Mouse (Mus musculus) limb, embryonic 11.5 days (tissue): ENCODE data around the gene Rrp9. TPM values are rescaled to one million over a fixed set of nuclear protein-coding genes. Genes with fewer than 3 reads are reported as not detected.
A peak's percentile ranks its signal among the peaks of the same experiment; 100 is the strongest.

Source experiments
- ATAC-seq: fragments of 200-750 bp; cut with Nextera tagmentation; 2 replicates; pipeline ENCODE4 v1.8.0; 2017; ENCODE audit warnings: low read depth; ENCODE audit not compliant: insufficient number of reproducible peaks, low FRiP score, low TSS enrichment
- DNase-seq: peaks from one replicate; pipeline ENCODE4 v3.0.0-alpha.2; 2015; ENCODE audit warnings: low spot score
- H3K27ac ChIP-seq: fragments of 300-500 bp; sonication (generic); replicated peaks from 2 replicates; pipeline ENCODE4 v1.5.1; 2014; ENCODE audit warnings: low read depth, mild to moderate bottlenecking, low read length
- H3K27me3 ChIP-seq: fragments of 300-500 bp; sonication (generic); 2 replicates; pipeline ENCODE4 v1.6.1; 2014; ENCODE audit warnings: mild to moderate bottlenecking, low read length, mixed read lengths; ENCODE audit not compliant: control insufficient read depth, insufficient read depth
- H3K36me3 ChIP-seq: fragments of 300-500 bp; sonication (generic); 2 replicates; pipeline ENCODE4 v1.6.1; 2014; ENCODE audit warnings: mild to moderate bottlenecking, low read length, moderate library complexity, mixed read lengths; ENCODE audit not compliant: control insufficient read depth, insufficient read depth
- H3K4me1 ChIP-seq: fragments of 300-500 bp; sonication (generic); 2 replicates; pipeline ENCODE4 v1.6.1; 2014; ENCODE audit warnings: low read length, mixed read lengths; ENCODE audit not compliant: control insufficient read depth, insufficient read depth
- H3K4me2 ChIP-seq: fragments of 300-500 bp; sonication (generic); 2 replicates; pipeline ENCODE4 v1.6.1; 2014; ENCODE audit warnings: low read depth, mild to moderate bottlenecking, moderate library complexity; ENCODE audit not compliant: severe bottlenecking
- H3K4me3 ChIP-seq: fragments of 300-500 bp; sonication (generic); 2 replicates; pipeline ENCODE4 v1.5.1; 2014; ENCODE audit warnings: low read depth, low read length
- H3K9ac ChIP-seq: fragments of 300-500 bp; sonication (generic); 2 replicates; pipeline ENCODE4 v1.6.1; 2014; ENCODE audit warnings: mild to moderate bottlenecking, low read length
- H3K9me3 ChIP-seq: fragments of 300-500 bp; sonication (generic); 2 replicates; pipeline ENCODE4 v1.6.1; 2016; ENCODE audit warnings: low read length; ENCODE audit not compliant: control insufficient read depth
- WGBS: fragments of 180-500 bp; shearing (Covaris S2); extraction: QIAGEN DNeasy Blood & Tissue Kit; methylation state at CpG from one replicate; pipeline ENCODE4 v1.1.7; 2014; 5-methylcytosine and 5-hydroxymethylcytosine counted together
- polyA plus RNA-seq: library from polyadenylated mRNA; unstranded; fragments of >200 nt; fragmentation: Nextera tagmentation; extraction: Ambion mirVana; gene quantifications from 2 replicates; pipeline ENCODE4 v1.2.1, GENCODE M21; 2014

The Rrp9 gene
- 55.4 and 55.7 TPM in 2 replicates for polyA plus RNA-seq

DNA sequence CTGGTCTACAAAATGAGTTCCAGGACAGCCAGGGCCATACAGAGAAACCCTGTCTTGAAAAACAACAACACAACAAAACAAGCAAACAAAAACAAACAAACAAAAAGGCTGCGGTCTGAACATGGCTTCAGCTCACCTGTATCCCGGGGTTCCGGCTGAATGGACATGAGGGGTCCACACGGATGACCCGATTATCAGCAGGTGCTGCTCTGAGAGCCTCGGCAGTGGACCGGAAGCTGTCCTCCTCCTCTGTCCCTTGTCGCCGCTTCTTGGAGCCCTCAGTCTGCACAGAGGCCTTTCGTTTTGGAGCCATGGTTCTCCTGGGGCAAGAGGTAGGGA lies at the start of gene Rrp9:
TSS of gene Rrp9 (plus strand) at position 301 of the 339 bp plus-strand sequence.
- ATAC-seq (no peak), DNase-seq (no peak)
- H3K4me1 ChIP-seq = peaks cover 11% of the 10 kb centered on the region
- H3K4me2 ChIP-seq = peak within 1 kb of the TSS; percentile 28; the same call in 1 of the 2 replicates
- H3K27me3 ChIP-seq = no peaks in the 10 kb centered on the region
- H3K9ac ChIP-seq = no peak within 1 kb of the TSS
- no peaks in the 10 kb centered on the region for H3K9me3 ChIP-seq
- no peaks in the 10 kb centered on the region; the same call in 1 of the 2 replicates for H3K36me3 ChIP-seq
- no peak within 1 kb of the TSS for H3K27ac ChIP-seq
- WGBS = 92% methylated on average over 10 of the region's 10 CpGs
- H3K4me3 ChIP-seq = no peak within 1 kb of the TSS

GRCm38 (mm10) chr9:106428719-106429220 lies 47.0 kb upstream of the Rrp9 start:
- Histone ChIP-seq H3K27me3 (no peaks in the 10 kb centered on the region), H3K9me3 (no peaks in the 10 kb centered on the region), H3K36me3 (peaks cover 19% of the 10 kb centered on the region), H3K4me1 (peaks cover 10% of the 10 kb centered on the region; the same call in 1 of the 2 replicates), H3K4me3 (peak overlapping the region; percentile 92), H3K27ac (peak overlapping the region; percentile 89), H3K9ac (peak overlapping the region; percentile 73), H3K4me2 (peak overlapping the region; percentile 55)
- 21% methylated on average over 11 of the region's 11 CpGs for WGBS
- ATAC-seq = peak; percentile 58
- no peak for DNase-seq

DNA sequence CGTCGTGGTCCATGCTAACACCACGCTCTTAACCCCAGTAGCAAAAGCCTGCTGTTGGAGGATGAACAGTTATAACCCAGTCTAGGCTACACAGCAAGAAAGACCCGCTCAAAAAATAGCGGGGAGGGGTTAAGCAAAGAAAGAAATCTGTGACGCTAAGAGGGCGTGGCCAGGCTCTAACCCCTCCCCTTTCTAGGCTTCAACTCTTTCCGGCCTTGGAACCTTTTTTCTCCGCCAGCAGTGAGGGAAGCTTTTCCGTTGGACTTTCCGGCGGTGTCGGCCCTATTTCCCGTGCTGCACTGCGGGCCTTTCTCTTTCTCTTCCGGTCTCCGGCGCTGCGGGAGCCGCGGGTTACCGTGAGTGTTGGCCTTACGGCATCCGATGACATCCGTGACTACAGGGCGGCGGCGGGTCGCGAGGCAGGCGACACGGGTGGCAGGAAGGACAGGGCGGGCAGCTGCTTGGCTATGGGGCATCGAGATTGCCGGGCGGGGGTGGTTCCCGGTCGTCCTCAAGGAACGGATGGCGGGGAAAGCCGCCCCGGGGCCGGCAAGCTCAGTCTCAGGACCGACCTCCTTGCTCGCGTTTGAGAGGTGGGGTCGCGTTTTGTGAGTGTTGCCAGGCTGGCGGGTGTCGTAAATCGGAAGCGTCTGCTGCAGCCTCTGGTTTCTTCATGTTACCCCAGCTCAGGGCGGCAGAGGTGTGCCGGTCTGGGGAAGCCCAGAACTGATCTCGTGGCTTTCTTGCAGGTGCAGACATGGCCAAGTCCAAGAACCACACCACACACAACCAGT lies 46.3 kb upstream of the Rrp9 start, which contains the start of gene Rpl29:
TSS of gene Rpl29 (plus strand) at position 234 of the 794 bp plus-strand sequence.
- WGBS = under 1% methylated on average over 55 of the region's 55 CpGs
- H3K27ac ChIP-seq = peak within 1 kb of the TSS; percentile 95
- DNase-seq = peak; percentile 97
- H3K4me1 ChIP-seq = peaks cover 10% of the 10 kb centered on the region; the same call in 1 of the 2 replicates
- H3K27me3 ChIP-seq = no peaks in the 10 kb centered on the region
- H3K4me2 ChIP-seq = peak within 1 kb of the TSS; percentile 80
- H3K9me3 ChIP-seq = no peaks in the 10 kb centered on the region
- peak; percentile 88 for ATAC-seq
- peak within 1 kb of the TSS; percentile 98 for H3K9ac ChIP-seq
- peak within 1 kb of the TSS; percentile 92 for H3K4me3 ChIP-seq
- H3K36me3 ChIP-seq = peaks cover 19% of the 10 kb centered on the region

DNA sequence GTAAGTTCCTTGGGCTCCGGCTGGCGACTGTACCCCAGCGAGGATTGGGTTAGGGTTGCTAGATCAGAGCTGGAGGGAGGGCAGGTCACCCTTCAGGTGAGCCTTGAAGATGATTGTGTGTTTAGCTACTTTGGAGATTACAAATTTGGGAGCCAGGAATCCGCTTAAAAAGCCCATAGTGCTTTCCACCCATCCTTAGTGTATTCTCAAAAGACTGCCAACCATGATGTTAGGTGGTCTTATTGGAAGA lies 45.8 kb upstream of the Rrp9 start:
- no peaks in the 10 kb centered on the region for H3K9me3 ChIP-seq
- 3% methylated on average over 4 of the region's 4 CpGs for WGBS
- H3K36me3 ChIP-seq = peaks cover 20% of the 10 kb centered on the region
- H3K4me3 ChIP-seq = peak overlapping the region; percentile 92
- H3K27ac ChIP-seq = peak overlapping the region; percentile 95
- peaks cover 10% of the 10 kb centered on the region; the same call in 1 of the 2 replicates for H3K4me1 ChIP-seq
- DNase-seq (no peak), ATAC-seq (no peak)
- peak overlapping the region; percentile 98 for H3K9ac ChIP-seq
- no peaks in the 10 kb centered on the region for H3K27me3 ChIP-seq
- peak overlapping the region; percentile 80 for H3K4me2 ChIP-seq

- ATAC-seq = no peak
- H3K4me2 ChIP-seq = no peak overlapping the region
- H3K27me3 ChIP-seq = no peaks in the 10 kb centered on the region
- H3K36me3 ChIP-seq = peaks cover 25% of the 10 kb centered on the region
- H3K27ac ChIP-seq = no peak overlapping the region
- H3K9ac ChIP-seq = no peak overlapping the region
- DNase-seq = no peak
- H3K4me1 ChIP-seq = peaks cover 16% of the 10 kb centered on the region
- no peaks in the 10 kb centered on the region for H3K9me3 ChIP-seq
- WGBS = 82% methylated on average over 7 of the region's 7 CpGs
- H3K4me3 ChIP-seq = no peak overlapping the region
These were observed 42.4 kb upstream of the Rrp9 start for GRCm38 (mm10) chr9:106433389-106433788.

DNA sequence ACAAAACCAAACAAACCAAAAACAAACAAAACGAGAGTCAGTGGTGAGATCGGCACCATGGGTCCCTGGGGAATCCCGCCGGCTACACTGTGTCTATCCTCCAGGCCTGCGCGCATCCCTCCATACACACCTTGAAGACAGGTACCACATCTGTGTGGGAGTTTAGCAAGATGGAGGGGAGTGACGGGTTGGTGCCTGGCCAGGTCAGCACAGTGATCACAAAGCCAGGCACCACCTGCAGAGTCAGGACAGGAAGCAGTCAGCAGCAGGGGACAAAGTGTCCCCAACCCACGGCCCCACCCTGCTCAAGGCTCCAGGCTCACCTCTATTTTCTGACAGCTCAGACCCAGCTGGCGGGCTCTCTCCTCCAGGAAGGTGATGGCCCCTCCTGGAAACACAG lies 39.2 kb upstream of the Rrp9 start:
- Histone ChIP-seq H3K4me1 (peaks cover 9% of the 10 kb centered on the region), H3K4me2 (no peak overlapping the region; the same call in 1 of the 2 replicates), H3K36me3 (peaks cover 18% of the 10 kb centered on the region; the same call in 1 of the 2 replicates), H3K27me3 (no peaks in the 10 kb centered on the region), H3K9ac (no peak overlapping the region), H3K9me3 (no peaks in the 10 kb centered on the region), H3K4me3 (no peak overlapping the region), H3K27ac (no peak overlapping the region)
- WGBS = 80% methylated on average over 9 of the region's 9 CpGs
- no peak for ATAC-seq
- DNase-seq = no peak

- no peak overlapping the region for H3K27ac ChIP-seq
- 80% methylated on average over 5 of the region's 5 CpGs for WGBS
- no peaks in the 10 kb centered on the region for H3K9me3 ChIP-seq
- no peaks in the 10 kb centered on the region for H3K27me3 ChIP-seq
- ATAC-seq (no peak), DNase-seq (no peak)
- no peak overlapping the region for H3K4me2 ChIP-seq
- H3K9ac ChIP-seq = no peak overlapping the region
- H3K36me3 ChIP-seq = 0 out of 2 replicates have a peak, but pooled peaks cover 2% of the 10 kb centered on the region
- H3K4me1 ChIP-seq = peaks cover 11% of the 10 kb centered on the region
- H3K4me3 ChIP-seq = no peak overlapping the region
These were observed 33.1 kb upstream of the Rrp9 start for GRCm38 (mm10) chr9:106442680-106443079.

- Histone ChIP-seq H3K4me1 (peaks cover 18% of the 10 kb centered on the region), H3K36me3 (0 out of 2 replicates have a peak, but pooled peaks cover 2% of the 10 kb centered on the region), H3K9me3 (no peaks in the 10 kb centered on the region), H3K27me3 (no peaks in the 10 kb centered on the region), H3K4me3 (no peak overlapping the region), H3K4me2 (no peak overlapping the region), H3K27ac (no peak overlapping the region), H3K9ac (no peak overlapping the region)
- WGBS = 78% methylated on average over 4 of the region's 4 CpGs
- ATAC-seq = no peak
- DNase-seq = no peak
These were observed 30.9 kb upstream of the Rrp9 start for GRCm38 (mm10) chr9:106444836-106445235.
